Mouse (Mus musculus) ovary, adult 18-20 months (tissue): ENCODE measurements around the gene Klf13.

Source experiments
- DNase-seq: peaks from one replicate; pipeline ENCODE4 v3.0.0; 2022; ENCODE audit warnings: low spot score, mixed read lengths

Klf13 gene

DNA sequence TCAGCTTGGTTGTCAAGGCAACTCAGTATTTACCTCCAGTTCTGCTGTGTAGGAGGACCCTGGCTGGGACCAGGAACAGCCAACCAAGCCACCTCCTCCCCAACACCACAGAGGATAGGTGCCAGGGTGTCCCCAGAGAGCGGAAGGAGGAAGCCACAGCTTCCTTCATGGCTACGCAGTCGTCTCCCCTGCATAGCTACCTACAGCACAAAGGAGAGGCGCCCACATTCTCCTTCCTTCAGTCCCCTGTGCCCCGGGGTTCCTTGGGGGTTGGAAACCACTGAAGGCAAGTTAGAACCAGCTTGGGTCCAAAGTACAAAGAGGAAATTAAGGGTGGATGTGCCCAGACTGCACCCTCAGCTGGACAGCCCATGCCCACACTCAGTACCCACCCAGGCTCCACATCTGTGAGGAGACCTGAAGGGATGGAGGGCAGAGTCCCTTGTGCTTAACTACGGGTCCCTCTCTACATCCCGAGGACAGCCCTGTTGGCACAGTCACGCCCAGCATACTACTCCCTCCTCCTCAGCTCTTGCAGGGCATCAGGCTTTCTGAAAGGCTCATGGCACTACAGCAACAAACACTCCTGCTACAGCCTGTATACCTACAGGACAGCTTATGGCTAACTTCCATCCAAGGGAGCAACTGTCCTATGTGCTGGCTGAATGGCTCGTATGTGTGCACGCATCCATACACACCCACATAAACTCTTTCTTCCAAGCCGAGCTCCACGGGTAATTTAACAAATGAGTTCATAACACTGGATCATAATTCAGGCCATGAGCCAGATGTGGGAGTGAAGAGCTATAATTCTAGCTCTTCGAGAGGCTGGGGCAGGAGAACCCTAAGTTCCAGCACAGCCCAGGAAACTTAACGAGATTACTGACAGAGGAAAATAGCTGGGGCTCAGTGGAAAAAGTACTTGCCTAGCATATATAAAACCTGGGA, 13.0 kb downstream of the Klf13 start:
- peak; percentile 74 for DNase-seq

DNA sequence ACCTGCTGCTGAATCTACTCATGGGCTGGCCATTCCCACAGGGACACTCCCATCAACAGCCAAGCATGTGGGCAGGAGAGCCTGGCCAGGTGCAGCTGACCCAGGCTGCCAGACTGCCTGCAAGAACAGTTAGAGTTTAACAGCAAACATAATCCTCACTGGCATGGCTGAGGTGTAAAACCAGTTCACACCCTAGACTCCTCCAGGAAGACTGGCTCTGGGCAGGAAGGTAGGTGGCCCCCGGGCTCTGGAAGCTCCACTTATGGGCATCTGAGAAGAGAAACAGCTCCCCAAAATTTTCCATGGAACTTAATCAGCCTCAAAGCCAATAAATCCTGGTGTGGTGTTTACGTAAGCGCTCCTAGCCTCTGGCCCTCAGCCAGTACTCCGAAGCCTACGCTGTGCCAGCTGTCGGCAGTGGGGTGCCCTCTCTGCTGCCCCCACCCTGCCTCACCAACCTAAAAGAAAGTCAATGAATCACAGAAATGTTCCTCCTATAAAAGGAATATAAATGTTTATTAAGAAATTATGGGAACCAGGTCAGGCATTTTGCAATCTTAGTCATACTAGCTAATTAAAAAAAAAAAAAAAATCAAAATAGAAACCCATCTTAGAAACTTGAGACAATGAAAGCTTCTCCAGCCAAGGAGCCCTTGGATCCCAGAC, 13.8 kb downstream of the Klf13 start:
- DNase-seq, result peak; percentile 70

DNA sequence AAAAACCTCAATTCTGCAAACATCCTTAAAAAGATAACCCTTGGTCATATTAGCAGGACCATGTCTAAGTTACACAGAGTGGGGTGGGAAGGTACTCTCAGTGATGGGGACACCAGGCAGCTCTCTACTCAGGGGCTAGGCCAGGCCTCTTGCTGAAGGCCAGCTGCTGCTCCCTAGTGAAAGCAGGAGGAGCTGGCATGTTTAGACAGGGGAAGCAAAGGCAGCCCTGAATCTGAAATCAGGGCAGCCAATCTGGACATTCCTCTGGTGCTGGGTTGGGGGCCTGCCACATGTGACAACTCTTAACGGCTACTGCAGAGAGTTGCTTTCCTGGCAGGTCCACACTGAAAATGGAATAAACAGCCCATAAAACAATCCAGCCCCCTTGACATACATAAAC, 14.6 kb downstream of the Klf13 start:
- DNase-seq, result no peak

DNA sequence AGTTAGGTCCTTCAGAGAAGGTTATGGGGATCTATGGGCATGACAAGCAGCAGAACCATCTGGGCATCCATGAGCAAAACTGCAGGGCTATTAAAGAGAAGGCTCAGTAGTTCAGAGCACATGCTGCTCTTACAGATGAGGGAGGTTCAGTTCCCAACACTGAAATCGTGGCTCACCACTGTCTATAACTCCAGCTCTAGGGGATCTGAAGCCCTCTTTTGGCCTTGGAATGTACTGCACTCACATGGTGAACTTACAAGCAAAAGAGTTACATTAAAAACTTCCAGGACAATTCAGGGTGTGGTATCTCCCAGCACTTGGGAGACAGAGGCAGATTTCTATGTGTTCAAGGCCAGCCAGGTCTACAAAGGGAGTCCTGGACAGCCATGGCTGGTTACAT, 15.7 kb downstream of the Klf13 start:
- no peak for DNase-seq

DNA sequence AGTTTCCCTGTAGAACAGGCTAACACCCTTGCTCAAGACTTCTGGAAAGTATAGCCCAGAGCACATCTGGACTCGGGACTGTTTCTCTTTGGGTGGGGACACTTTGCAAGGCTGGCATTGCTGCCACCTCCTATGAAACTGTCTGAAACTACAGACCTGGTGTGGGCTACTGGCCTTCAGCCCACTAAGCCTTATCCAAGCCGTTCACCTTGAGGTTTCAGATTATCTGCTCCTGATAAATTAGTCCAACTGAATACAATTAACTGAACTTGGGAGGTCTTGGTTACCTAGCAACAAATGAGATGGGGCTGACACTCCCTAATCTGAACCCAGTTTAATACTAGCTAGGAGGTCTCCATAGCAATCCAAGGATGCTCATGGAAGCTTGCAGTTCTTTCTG, 16.1 kb downstream of the Klf13 start:
- no peak for DNase-seq

DNA sequence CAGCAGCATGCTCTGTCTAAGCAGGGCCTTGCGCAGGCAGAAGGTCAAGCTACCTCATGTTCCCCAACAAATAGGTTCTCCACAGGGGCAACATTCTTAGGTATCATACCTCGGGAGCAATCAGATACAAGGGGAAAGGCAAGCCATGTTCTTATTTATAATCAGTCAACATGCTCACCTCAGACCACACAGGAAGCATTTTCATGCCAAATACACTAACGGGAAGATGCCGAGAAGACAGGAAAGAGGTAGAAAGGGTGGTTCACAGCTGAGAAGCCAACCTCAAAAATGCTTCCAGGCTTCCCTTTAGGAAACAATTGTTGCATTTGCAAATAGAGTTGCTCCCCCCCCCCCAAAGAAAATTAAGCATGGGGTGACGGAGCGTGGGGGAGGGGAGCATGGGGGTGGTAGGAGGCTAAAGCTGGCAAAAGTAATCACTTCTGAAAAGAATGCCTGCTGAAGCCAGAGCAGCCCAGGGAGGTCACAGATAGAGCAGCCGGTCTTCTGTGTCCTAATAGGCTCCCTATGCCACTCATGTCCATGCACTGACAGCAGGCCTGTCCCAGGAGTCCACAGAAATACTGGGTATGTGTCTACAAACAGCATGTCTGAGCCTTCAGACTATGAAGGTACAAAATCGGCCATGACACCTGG, 16.7 kb downstream of the Klf13 start:
- DNase-seq, result no peak

DNA sequence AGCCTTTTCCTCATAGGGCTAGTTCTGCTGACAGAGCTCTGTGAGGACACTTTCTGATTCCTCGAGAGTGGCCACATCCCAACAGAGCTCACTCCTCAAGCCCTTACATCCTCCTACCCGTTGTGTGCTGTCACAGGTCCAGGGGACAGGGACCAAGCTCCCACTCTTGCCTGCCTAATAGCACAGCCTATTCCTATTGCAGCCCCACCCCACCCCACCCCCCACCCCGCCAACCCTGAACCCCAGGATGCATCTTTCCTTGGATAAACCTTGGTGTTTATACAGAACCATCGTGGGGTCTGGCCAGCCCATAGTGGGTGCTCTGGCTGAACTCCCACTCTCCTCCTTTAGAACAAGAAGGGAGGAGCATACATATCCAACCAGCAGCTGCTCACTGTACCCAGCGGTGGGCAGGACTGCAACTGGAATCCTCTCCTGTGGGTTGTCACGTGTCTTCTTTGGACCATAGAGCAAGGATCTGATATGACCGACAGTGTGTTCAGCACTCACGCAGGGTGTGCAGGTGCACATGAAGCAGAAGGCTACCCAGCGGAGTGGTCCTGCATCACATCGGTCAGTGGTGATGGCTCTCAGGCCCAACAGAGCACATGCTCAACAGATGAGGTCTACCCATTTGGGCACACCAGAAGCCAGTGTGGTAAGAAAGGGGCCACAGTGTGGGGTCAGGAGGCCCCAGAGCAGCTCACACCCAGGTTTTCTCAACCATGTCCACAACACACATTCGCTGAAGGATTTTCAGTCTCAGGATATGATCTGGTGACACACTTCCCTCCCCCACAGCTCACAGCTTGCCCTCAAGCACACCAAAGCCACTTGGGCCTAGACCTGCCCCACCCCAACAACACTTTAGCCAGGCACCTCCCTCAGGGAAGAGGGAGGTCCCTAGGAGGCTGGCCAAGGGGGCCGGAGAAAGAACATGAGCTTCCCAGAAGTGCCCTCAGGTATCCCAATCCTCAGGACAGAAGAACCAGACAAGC, 19.6 kb downstream of the Klf13 start:
- DNase-seq, result no peak

DNA sequence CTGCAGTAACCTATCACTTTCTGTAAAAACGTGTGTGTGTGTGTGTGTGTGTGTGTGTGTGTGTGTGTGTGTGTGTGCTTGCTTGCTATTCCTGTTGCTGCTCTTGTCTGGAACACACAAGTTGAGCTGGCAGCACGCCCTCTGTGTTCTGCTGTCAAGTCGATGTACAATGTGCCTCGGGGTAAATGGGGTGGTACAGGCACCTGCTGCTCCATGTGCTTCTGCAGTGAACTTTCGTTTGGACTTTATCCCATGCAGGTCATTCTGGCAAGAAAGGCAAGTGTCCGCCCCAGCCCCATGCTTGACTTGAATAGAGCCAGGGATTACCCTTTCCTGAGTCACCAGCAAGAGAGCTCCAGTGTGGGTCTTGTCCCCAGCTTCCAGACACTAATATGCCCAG, 21.0 kb downstream of the Klf13 start:
- DNase-seq, result no peak

DNA sequence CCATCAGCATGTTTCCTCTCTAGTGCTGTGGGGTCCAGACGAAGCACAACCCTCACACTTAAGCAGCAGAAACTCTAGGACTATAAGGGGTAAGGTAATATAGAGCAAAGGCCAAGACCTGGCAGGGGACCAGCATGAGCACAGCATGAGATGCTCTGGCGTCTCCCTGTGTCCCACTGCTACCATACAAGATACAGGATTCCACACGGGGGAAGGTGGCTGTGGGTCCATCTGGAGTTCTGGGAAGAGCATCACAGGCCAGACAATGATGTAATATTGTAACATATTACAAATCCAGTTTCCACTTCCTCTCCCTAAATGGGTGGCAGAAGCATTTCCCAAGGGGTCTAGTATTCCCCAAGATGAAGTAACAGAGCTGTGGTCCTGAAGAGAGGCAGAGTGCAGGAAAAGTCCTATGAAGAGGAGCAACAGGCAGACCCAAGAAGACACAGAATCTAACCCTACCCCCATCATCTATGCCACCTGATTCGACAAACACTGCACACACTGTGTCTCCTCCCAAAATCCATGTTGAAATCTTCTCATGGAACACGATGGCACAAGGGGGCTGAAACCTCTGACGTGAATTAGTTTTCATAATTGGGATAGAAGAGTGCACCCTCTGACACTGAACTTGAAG, 22.3 kb downstream of the Klf13 start, which contains the start of gene E030018B13Rik:
E030018B13Rik (plus strand) TSS at position 590 of the 640 bp plus-strand sequence.
- DNase-seq, result no peak

DNA sequence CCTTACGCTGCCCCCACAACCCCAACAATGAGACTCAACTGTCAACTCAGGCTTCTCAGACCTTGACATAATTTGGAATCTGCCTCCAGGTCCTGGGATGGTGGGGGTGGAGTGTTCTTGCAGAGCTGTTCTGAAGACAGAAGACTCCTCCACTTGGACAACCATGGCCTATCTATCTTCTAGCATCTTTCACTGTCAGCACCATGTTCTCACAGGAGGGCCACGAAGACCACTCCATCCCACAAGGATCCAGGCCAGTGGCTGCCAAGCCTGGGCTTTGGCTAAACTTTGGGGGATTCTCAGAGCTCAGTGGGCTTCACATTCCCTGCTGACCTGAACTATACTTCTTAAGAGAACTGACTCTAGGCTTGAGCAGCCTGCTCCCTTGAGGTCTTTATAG, 23.8 kb downstream of the Klf13 start:
- no peak for DNase-seq

DNA sequence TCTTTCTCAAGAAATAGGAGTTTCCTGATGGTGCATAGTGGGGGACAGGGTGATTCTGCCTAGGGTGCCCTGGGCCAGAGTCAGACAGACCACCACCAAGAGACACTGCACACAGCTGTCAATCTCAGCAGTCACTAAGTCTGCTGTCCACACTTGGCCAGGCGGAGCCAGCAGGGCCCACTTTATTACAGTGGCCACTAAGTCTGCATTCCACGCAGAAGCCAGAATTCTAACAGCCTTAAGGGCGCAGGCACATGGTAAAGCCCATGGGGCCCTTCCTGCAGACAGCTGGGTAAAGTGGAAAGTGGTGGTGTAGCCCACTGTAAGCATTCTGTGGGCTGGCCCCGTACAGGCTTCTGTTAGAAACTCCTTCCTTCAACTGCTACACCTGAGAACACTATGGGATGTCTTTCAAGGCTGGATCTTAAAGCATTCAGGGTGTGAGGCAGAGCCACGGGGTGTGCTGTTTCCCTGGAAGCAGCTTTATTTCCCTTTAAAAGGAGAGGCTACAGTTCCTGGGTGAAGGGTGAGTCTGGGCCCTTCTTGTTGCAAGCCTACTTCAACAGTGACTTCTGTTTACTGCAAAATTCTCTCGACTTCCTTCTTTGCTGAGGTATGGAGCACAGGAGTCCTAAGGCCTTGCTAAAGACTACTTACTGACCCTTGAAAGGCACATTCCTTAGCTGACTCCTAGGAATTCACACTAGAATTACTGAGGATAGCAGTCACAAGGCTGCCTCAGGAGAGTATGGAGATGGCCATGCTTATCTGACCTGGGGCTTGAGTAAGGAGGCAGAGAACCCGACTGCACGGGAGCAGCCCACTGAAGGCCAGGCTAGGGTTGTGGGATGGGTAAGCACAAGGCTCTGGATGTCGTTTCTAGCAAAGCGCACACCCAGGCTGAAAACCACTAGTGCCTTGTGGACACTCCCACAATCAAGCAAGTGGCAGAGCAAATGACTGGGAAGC, 24.7 kb downstream of the Klf13 start:
- no peak for DNase-seq

DNA sequence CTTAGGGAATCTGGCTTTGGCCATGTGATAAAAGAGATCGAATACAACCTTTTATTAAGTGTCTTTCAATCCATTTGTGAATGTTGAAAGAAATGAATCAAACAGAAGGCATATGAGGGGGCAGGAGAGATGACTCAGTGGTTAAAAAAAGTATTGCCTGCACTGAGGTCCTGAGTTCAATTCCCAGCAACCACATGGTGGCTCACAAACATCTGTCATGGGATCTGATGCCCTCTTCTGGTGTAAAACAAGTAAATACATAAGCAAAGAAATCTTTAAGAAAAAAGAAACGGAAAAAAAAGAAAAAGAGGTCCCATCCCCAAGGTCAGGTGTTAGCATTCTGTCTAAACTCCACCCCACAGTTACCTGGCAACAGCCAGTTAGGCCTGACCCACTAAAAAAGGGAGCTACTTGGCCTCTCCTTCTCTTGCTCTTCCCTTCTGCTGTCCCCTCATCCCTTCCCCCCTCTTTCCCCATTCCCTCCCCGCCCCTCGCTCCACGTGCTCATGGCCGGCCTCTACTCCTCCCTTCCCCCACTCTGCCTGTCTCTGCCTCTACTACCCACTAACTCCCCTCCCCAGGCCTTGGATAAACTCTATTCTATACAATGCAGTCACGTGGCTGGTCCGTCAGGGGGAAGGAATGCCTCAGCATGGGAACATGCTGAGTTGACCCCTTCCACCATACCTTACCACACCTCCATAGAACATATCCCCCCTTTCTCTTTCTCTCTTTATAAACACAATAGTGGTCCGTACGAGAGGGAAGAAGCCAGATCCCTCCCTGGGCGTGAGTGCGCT, 25.6 kb downstream of the Klf13 start:
- DNase-seq, result no peak

DNA sequence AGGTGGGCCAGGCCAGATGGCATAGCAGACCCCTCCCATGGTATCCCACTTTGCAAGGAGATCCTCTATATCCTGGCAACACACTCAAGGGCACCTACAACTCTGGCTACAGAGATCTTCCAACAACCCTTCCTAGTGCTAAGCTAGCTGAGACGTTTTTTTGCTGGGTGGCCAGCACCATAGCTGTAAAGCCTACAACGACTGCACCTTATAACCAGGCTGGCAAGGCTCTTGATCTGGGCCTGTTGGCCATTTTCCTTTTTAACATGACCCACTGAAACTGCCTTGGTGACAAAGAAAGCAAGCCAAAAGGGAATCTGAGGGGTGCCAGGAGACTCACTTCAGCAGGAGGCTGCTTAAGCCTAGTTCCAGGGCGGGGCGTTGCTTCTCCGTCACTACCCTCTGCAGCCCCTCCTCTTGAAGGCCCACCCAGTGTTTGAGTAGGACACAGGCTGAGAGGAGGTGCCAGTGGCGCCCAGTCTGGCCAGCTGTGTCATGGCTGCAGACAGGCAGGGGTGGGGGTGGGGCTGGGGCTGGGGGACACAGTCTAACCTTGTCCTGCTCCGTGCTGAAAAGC, 26.4 kb downstream of the Klf13 start:
- DNase-seq, result no peak

DNA sequence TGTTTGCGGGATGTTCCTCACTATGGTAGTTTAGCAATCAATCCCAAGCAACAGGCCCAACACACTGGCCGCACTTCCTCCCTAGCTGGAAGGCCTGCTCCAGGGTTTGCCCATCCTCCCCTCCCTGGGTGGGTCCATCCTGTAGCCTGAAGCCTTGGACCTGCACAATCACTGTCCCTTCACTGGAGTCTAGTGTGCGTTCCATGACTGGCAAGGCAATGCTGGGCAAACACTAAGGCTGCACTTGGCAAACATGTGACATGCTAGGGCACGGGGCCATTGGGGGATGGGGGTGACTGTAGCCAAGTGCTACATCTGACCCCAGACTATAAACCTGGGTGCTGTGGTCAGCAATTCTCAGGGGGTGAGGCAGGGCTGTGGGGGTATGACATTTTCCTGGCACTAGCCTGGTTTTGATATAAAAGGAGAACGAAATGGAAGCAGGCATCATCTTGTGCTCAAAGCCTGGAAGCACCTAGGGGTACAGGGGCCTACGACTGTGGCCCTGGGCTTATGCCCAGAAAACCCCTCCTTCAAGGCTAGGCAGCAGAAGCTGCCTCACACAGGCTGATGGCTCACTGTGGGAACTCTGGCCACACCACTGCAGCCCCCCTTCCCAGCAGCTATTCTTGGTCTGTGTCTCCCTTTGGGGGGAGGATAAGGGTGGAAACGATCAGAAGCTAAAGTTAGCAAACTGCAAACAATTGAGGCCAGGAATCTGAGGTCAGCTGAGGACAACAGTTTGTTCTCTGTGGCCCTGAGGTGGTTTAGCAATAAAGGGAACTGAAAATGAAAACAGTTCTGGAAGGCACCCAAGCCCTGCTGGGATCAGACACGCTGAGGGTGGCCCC, 27.1 kb downstream of the Klf13 start:
- DNase-seq, result peak; percentile 44

DNA sequence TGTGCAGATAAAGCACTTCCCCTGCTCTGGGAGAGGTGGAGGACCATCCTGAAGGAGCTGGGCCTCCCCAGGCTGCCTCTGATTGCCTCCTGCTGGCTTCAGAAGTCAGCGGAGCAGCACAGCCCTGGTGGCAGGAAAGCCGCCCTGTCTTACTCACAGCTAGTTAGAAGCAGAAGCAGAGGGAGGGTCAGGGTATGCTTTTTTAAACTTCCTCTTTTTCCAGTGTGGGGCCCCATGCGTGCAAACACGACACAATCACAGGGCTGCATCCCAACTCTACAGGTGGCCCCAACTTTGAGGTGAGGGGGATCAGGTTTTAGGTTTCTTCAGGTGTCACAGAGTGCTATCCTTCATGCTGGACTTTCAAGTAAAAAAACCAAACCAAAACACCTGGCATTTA, 27.8 kb downstream of the Klf13 start:
- no peak for DNase-seq

DNA sequence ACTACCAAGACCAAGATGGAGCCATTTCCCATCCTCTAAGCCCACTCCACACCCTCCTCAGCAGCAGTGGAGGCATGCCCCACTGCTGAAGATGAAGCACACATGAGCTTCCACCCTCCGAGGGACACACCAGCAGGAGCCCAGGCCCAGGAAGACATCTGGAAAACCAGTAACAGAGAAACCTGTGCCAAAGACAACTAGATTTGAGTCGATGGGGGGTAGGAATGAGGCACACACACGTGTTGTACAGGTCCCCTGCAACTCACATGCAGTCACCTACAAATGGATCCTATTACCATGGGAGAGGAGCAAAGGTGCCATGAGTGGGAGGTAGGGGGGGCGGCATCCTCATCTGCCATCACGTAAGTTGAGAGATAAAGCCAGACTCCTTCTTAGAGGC, 28.5 kb downstream of the Klf13 start:
- no peak for DNase-seq

DNA sequence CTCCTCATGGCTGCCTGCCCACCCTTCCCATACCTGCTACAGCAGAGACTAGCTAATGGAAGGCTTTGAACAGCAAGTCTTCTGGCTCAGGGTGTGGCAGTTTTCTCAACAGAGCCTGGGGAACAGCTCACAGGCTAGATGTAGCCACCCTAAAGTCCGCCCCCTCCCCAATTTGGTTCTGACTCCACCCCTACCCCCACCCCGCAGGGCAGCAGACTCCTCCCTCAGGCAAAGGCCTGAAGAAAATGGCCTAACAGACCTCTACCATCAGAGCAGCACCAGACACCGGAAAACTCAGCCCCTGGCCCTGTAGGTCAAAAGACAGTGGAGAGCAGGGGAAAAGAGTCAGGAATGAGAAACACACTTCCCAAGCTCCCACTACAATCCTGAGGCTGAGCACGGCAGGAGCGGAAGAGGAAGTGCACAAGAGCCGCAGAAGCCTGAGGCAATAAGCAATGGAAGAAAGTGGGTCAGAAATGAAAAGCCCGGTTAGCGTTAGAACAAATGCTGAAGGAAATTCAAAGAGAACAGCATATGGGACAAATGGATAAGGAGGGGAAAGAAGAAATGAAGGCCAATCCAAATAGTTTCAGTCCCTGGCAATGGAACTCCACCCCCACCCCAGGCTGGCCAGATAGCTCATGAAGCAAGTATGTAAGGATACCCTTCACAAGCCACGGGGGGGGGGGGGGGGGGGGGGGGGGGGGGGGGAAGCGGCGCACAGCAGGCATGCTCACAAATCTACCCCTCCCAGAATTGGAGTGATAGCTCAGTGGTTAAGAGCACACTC, 30.0 kb downstream of the Klf13 start:
- DNase-seq, result no peak
